Mouse (Mus musculus) embryonic stem cell, embryonic (primary cell): Measurements from ENCODE around the gene B3gat3.

Experiments
- CTCF ChIA-PET, 4 experiments: fragments of 300-600 bp in 2 of 4; fragments of 350-600 bp in 2 of 4; sonication (Branson Sonifier 250); formaldehyde crosslinking; loops; one replicate each; lab custom pipeline; 2022; ENCODE audit warnings: inconsistent platforms in 2 of 4; lab: Charles Lee
- POLR2A ChIA-PET, 4 experiments: fragments of 300-600 bp in 2 of 4; fragments of 350-600 bp in 2 of 4; sonication (Branson Sonifier 250); formaldehyde crosslinking; loops; one replicate each; lab custom pipeline; 2022; ENCODE audit warnings: antibody characterized with exemption in 4 of 4, inconsistent platforms in 1 of 4; lab: Charles Lee

Gene B3gat3

DNA sequence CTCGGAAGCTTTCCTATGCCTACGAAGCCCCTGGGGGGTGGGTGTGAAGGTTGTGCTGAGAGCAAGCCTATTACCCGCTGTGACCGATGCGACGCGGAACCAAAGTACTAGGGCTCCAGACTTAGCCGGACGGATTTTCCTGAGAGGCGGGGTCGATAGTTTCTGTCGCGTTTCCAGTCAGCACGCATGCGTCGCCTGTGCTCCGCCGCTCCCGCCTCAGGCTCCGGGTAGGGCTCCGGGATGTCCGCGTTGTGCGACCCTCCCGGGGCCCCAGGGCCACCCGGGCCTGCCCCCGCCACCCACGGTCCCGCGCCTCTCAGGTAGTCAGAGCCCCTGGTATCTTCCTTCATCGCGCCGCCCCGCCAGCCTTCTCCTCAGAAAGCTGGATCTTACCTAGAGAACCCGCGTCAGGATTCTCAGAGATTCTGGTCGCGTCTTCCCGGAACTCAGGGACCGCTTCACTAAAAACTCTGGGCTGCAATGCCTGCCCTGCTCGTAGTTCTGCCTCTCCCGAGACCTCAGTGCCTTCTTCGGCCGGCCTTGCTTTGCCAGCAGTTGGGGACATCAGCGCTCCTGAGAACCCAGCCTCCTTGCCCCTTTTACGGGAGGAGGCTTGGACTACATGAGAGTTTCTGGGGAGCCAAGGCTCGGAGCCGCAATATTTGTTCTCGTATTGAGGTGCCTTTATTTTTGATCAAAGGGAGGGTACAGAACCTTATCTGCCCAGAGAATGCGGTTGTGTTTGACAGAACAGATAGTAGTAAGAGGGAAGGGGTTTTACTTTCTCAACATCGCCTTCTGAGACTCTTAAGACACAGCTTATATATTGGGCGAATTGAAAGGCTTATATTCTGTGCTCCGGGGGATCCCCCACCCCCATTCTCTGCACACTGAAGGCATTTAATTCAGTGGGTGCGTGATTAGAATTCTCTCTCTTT is 27.1 kb upstream of the B3gat3 start, which contains the start of gene Ints5:
Gene Ints5, plus strand, starts transcription at position 177 of the 938 bp plus-strand sequence.
- ChIA-PET CTCF (interaction anchor here in 3 of 4 experiments (0.6 to 0.8 kb wide), 6 partner anchors 43 to 1915 kb away, joined by 3 to 5 read pairs (median 4); no protein-coding TSS in a partner anchor), POLR2A (interaction anchor here (0.5 to 25.4 kb wide), 55 partner anchors 11 to 1823 kb away, joined by 3 to 851 read pairs (median 5); partner anchors contain the start of genes B3gat3 (in 3 of the 4), Slc3a2 (in 3 of the 4), Tut1 (in 3 of the 4) and Ubxn1 (in 3 of the 4))

DNA sequence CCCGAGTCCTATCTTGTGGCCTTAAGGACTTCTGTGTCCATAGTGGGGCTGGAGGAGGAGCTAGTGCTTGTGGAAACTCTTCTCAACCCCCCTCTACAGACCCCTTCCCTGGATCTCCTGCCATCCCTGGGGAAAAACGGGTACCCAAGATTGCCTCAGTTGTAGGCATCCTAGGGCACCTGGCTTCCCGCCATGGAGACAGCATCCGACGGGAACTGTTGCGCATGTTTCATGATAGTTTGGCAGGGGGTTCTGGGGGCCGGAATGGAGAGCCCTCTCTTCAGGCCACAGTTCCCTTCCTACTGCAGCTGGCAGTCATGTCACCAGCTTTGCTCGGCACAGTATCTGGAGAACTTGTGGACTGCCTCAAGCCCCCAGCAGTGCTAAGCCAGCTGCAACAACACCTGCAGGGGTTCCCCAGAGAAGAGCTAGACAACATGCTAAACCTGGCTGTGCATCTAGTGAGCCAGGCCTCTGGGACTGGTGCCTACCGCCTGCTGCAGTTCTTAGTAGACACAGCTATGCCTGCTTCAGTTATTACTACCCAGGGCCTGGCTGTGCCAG is 24.7 kb upstream of the B3gat3 start:
- ChIA-PET POLR2A (interaction anchor here (0.6 to 25.4 kb wide), 39 partner anchors 8 to 182 kb away, joined by 3 to 851 read pairs (median 4); partner anchors contain the start of genes 1810009A15Rik (in 4 of the 4), Gm49416 (in 4 of the 4), Uqcc3 (in 3 of the 4) and B3gat3 (in 2 of the 4)), CTCF (interaction anchor here in 1 of 4 experiments (0.9 kb wide), 1 partner anchor 177 kb away, joined by 3 read pairs; no protein-coding TSS in a partner anchor)

DNA sequence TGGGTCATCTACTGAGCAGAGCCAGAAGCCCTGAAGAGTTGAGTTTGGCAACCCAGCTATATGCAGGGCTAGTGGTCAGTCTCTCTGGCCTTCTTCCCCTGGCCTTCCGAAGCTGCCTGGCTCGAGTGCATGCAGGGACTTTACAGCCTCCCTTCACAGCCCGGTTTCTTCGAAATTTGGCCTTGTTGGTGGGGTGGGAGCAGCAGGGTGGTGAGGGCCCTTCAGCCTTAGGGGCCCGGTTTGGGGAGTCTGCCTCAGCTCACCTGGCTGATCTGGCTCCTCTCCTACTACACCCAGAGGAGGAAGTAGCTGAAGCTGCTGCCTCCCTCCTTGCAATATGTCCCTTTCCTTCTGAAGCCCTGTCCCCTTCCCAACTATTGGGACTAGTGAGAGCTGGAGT is 23.9 kb upstream of the B3gat3 start:
- POLR2A ChIA-PET: interaction anchor here (0.6 to 25.4 kb wide), 42 partner anchors 9 to 183 kb away, joined by 3 to 851 read pairs (median 4); partner anchors contain the start of genes 1810009A15Rik (in 4 of the 4), Gm49416 (in 4 of the 4), Gng3 (in 3 of the 4) and Mta2 (in 3 of the 4)
- CTCF ChIA-PET: interaction anchor here in 1 of 4 experiments (0.9 kb wide), 1 partner anchor 178 kb away, joined by 3 read pairs; no protein-coding TSS in a partner anchor

GRCm38 (mm10) chr19:8897211-8897864 is 22.8 kb upstream of the B3gat3 start:
- ChIA-PET POLR2A (interaction anchor here (0.5 to 25.4 kb wide), 65 partner anchors 8 to 184 kb away, joined by 3 to 851 read pairs (median 4); partner anchors contain the start of genes 1810009A15Rik (in 4 of the 4), Gm49416 (in 4 of the 4), B3gat3 (in 3 of the 4) and Mta2 (in 3 of the 4)), CTCF (interaction anchor here in 1 of 4 experiments (0.6 to 1.0 kb wide), 2 partner anchors 8 to 51 kb away, joined by 3 to 4 read pairs; no protein-coding TSS in a partner anchor)

DNA sequence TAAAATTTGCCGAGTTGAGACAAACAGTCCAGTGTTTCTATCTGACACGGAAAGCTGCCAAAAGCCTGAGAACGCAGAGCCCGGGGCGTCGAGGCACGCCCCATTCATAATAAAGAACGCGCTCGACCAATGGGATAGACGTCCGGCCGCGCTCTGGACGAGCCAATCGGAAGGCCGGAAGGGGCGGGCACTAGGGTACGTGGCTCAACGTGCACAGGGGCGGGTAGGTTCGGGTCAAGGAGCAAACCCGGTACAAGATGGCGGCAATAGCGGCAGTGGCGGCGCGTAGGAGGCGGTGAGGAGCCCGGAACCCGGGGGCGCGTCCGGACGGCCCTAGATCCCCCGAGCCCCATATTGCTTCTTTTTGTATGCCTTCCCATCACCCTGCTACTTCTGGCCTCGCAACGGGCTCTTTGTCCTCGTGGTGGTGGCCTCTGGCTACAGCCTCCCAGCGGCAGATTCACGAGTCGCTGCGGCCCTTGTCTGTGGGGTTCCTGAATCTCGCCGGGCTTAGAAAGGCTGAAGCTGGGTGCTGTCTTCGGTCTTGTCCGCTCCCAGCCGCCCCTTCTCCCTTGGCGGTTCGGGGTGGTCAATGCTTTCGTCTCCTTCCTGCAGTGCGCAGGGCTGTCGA is 22.2 kb upstream of the B3gat3 start, which contains the start of gene Ganab:
Gene Ganab, plus strand, starts transcription at position 207 of the 631 bp plus-strand sequence.
- CTCF ChIA-PET: interaction anchor here in 1 of 4 experiments (0.6 to 1.0 kb wide), 2 partner anchors 9 to 52 kb away, joined by 3 to 4 read pairs; no protein-coding TSS in a partner anchor

GRCm38 (mm10) chr19:8898576-8898975 is 21.6 kb upstream of the B3gat3 start:
- ChIA-PET CTCF (interaction anchor here in 1 of 4 experiments (1.0 kb wide), 1 partner anchor 52 kb away, joined by 3 read pairs; no protein-coding TSS in a partner anchor), POLR2A (interaction anchor here (0.6 to 25.4 kb wide), 40 partner anchors 11 to 985 kb away, joined by 3 to 851 read pairs (median 4); partner anchors contain the start of genes 1810009A15Rik (in 4 of the 4), Gm49416 (in 4 of the 4), B3gat3 (in 2 of the 4) and Eef1g (in 2 of the 4))

More for the DNA sequence above, 22.2 kb upstream of the B3gat3 start, which contains the start of gene Ganab:
- POLR2A ChIA-PET: interaction anchor here (0.5 to 25.4 kb wide), 71 partner anchors 8 to 985 kb away, joined by 3 to 851 read pairs (median 4); partner anchors contain the start of genes 1810009A15Rik (in 4 of the 4), Gm49416 (in 4 of the 4), B3gat3 (in 3 of the 4) and Mta2 (in 3 of the 4)

DNA sequence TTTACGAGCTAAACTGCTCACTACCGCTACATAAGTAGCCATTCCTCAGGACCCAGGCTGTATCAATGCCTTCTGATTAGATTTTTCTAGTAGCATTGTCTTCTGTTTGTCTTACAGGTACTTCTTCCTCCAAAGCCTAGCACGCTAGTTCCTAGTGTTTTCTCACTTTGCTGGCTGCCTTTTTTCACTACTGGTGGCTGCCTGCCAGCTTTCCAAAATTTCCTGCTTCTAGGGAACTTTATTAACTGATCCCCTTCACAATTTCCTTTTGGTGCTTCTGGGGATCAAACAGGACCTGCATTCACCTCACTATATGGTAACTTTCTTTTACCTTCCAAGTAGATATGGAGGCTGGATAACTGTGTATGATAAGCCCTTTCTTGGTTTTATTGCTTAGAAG is 21.1 kb upstream of the B3gat3 start:
- POLR2A ChIA-PET: interaction anchor here (0.6 to 25.4 kb wide), 29 partner anchors 9 to 984 kb away, joined by 3 to 851 read pairs (median 4); partner anchors contain the start of genes 1810009A15Rik (in 4 of the 4), Gm49416 (in 4 of the 4), B3gat3 (in 2 of the 4) and Eef1g (in 2 of the 4)
- CTCF ChIA-PET: interaction anchor here in 1 of 4 experiments (0.7 kb wide), 1 partner anchor 184 kb away, joined by 3 read pairs; no protein-coding TSS in a partner anchor

GRCm38 (mm10) chr19:8903412-8903811 is 16.8 kb upstream of the B3gat3 start:
- ChIA-PET POLR2A (interaction anchor here in 3 of 4 experiments (0.6 to 3.5 kb wide), 18 partner anchors 10 to 89 kb away, joined by 3 to 22 read pairs (median 4); partner anchors contain the start of genes Eef1g (in 3 of the 3), 1810009A15Rik (in 2 of the 3), Gm49416 (in 2 of the 3) and Eml3 (in 1 of the 3)), CTCF (no interaction called here)

GRCm38 (mm10) chr19:8908531-8908930 is 11.6 kb upstream of the B3gat3 start:
- ChIA-PET POLR2A (interaction anchor here in 2 of 4 experiments (0.8 to 4.7 kb wide), 14 partner anchors 9 to 61 kb away, joined by 3 to 26 read pairs (median 5); partner anchors contain the start of genes 1810009A15Rik (in 2 of the 2), B3gat3 (in 2 of the 2), Gm49416 (in 2 of the 2) and Eef1g (in 1 of the 2)), CTCF (interaction anchor here in 1 of 4 experiments (0.6 kb wide), 1 partner anchor 38 kb away, joined by 9 read pairs; no protein-coding TSS in a partner anchor)

DNA sequence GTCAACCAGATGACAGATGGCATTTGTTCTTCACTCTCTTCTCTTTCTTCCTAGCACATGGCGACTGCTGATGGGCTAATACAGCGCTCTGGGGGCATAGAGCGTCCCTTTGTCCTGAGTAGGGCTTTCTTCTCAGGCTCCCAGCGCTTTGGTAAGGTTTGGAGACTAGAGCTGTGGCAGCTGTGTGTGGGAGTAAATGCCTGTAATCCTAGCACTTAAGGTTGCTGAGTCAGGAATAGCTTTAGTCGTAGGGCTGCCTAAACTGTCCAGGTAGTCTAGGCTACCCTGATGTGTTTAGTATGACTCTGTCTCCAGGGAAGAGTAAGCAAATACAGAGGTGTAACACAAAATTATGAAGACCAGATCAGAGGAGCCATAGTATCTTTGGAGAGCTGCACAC is 8.4 kb upstream of the B3gat3 start:
- ChIA-PET POLR2A (interaction anchor here in 3 of 4 experiments (0.6 to 4.7 kb wide), 19 partner anchors 9 to 189 kb away, joined by 3 to 26 read pairs (median 5); partner anchors contain the start of genes 1810009A15Rik (in 2 of the 3), Eef1g (in 2 of the 3), Gm49416 (in 2 of the 3) and Tut1 (in 2 of the 3)), CTCF (interaction anchor here in 1 of 4 experiments (0.6 kb wide), 1 partner anchor 55 kb away, joined by 3 read pairs; the partner anchor contains the start of gene Eef1g)

DNA sequence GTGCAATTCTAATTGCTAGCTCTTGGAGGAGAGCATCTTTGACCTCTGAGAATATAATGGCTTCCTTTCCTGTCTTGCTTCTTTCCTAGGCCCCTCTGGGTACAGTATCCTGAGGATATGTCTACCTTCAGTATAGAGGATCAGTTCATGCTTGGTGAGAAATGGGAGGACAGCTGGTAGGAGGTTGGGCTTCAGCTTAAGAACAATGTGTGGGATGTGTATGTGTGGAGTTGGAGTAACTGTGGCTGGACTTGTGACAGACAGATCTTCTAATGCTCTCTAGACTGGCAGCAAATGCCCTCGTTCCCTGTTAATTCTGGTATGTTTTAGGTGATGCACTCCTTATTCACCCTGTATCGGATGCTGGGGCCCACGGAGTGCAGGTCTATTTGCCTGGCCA is 6.0 kb upstream of the B3gat3 start:
- ChIA-PET CTCF (no interaction called here), POLR2A (interaction anchor here in 2 of 4 experiments (0.8 to 2.9 kb wide), 20 partner anchors 10 to 191 kb away, joined by 3 to 12 read pairs (median 4); partner anchors contain the start of genes 1810009A15Rik (in 2 of the 2), Eef1g (in 2 of the 2), Ganab (in 2 of the 2) and Gm49416 (in 2 of the 2))

GRCm38 (mm10) chr19:8919000-8919399 is 1.2 kb upstream of the B3gat3 start:
- CTCF ChIA-PET: interaction anchor here in 1 of 4 experiments (0.6 kb wide), 1 partner anchor 1641 kb away, joined by 3 read pairs; no protein-coding TSS in a partner anchor
- POLR2A ChIA-PET: interaction anchor here in 3 of 4 experiments (0.8 to 16.7 kb wide), 53 partner anchors 9 to 206 kb away, joined by 3 to 191 read pairs (median 9); partner anchors contain the start of genes 1810009A15Rik (in 3 of the 3), Eef1g (in 3 of the 3), Gm49416 (in 3 of the 3) and Tmem179b (in 3 of the 3)

DNA sequence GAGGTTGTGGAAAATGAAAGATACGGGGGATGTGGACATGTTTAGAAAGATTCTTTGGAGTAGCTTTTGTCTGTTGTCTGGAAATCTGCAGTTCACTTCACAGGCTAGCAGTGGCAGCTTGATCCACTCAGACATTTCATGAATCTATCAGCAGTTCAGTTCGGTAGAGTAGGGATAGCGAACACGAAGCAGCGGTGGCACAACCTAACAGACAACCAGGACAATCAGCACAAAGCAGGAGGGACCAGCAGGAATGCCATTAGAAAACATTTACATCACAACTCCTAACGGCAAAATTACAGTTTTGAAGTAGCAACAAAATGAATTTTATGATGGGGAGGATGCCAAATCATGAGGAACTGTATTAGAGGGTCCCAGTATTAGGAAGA is 496 bp upstream of the B3gat3 start:
- ChIA-PET CTCF (interaction anchor here in 2 of 4 experiments (0.8 to 1.0 kb wide), 2 partner anchors 89 to 201 kb away, joined by 3 read pairs; no protein-coding TSS in a partner anchor), POLR2A (interaction anchor here (0.7 to 16.7 kb wide), 87 partner anchors 8 to 206 kb away, joined by 3 to 191 read pairs (median 7); partner anchors contain the start of genes 1810009A15Rik (in 4 of the 4), Gm49416 (in 4 of the 4), Eef1g (in 3 of the 4) and Ganab (in 3 of the 4))

- CTCF ChIA-PET: interaction anchor here in 3 of 4 experiments (0.7 to 1.2 kb wide), 5 partner anchors 9 to 203 kb away, joined by 3 to 9 read pairs (median 3); partner anchors contain the start of genes Eml3 (in 1 of the 3) and Rom1 (in 1 of the 3)
- POLR2A ChIA-PET: interaction anchor here (0.6 to 16.7 kb wide), 86 partner anchors 8 to 1438 kb away, joined by 3 to 191 read pairs (median 6); partner anchors contain the start of genes 1810009A15Rik (in 4 of the 4), Gm49416 (in 4 of the 4), Eef1g (in 3 of the 4) and Eml3 (in 3 of the 4)
Measured at GRCm38 (mm10) chr19:8920836-8921291, 690 bp downstream of the B3gat3 start.
